Mouse (Mus musculus) embryonic fibroblast, embryonic 13.5 days (primary cell): ENCODE measurements around the gene Espnl. TPM values are rescaled to one million over a fixed set of nuclear protein-coding genes. Genes with fewer than 3 reads are reported as not detected.

Experiments used
- H3K27ac ChIP-seq: 2 replicates; pipeline ENCODE4 v1.5.1; 2012; ENCODE audit warnings: low read length, control low read depth, inconsistent platforms; ENCODE audit not compliant: insufficient read depth
- H3K4me1 ChIP-seq: 2 replicates; pipeline ENCODE4 v1.6.1; 2011; ENCODE audit warnings: low read length; ENCODE audit not compliant: control insufficient read depth, insufficient read depth
- H3K4me3 ChIP-seq: 2 replicates; pipeline ENCODE4 v1.5.1; 2011; ENCODE audit warnings: mild to moderate bottlenecking, control low read depth, low read length; ENCODE audit not compliant: insufficient read depth
- CTCF ChIP-seq: IDR thresholded peaks from 2 replicates; pipeline ENCODE4 v1.5.1; 2011; ENCODE audit warnings: mild to moderate bottlenecking, control low read depth, low read length, moderate library complexity, borderline replicate concordance; ENCODE audit not compliant: insufficient read depth
- POLR2A ChIP-seq: IDR thresholded peaks from 2 replicates; pipeline ENCODE4 v1.6.1; 2011; ENCODE audit warnings: low read depth, mild to moderate bottlenecking, control low read depth, low read length, moderate library complexity
- polyA plus RNA-seq: library from polyadenylated mRNA; stranded (reverse); fragments of >200 nt; gene quantifications from 2 replicates; pipeline ENCODE4 v1.2.4, GENCODE M21; 2011; ENCODE audit warnings: low read depth; ENCODE audit not compliant: missing spikeins, insufficient read length

Espnl gene
- polyA plus RNA-seq, 1 experiment, result not detected

GRCm38 (mm10) chr1:91352277-91352676 is 30.4 kb downstream of the Espnl start:
- H3K4me3 ChIP-seq, result no peak overlapping the region
- peak overlapping the region; percentile 86 for H3K27ac ChIP-seq
- peaks cover 20% of the 10 kb centered on the region for H3K4me1 ChIP-seq
- TF ChIP-seq CTCF (no peak), POLR2A (no peak)

GRCm38 (mm10) chr1:91356105-91356504 is 34.2 kb downstream of the Espnl start:
- H3K4me3 ChIP-seq, result no peak overlapping the region
- TF ChIP-seq CTCF, result no peak
- TF ChIP-seq POLR2A, result no peak
- peaks cover 18% of the 10 kb centered on the region for H3K4me1 ChIP-seq

DNA sequence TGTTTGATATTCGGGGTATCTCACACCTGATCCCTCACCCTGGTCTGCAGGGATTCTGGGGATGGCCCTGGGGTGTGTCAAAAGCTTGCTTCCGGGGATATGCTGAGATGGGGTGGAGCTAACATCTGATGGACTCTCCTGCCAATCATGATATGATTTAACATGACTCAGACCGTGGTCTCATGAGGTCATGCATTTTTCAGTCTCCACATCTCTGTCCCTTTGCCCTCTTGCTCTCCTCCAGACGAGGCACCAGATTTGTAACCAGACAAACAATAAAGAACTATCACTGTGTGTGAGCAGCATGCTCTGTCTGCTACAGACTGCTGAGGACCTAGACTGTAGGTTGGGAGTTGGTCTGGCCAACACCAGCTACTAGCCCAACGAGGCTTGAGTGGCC is 40.2 kb downstream of the Espnl start:
- H3K4me1 ChIP-seq, result no peaks in the 10 kb centered on the region
- TF ChIP-seq CTCF (no peak), POLR2A (no peak)

More at GRCm38 (mm10) chr1:91356105-91356504, 34.2 kb downstream of the Espnl start:
- no peak overlapping the region for H3K27ac ChIP-seq

GRCm38 (mm10) chr1:91364822-91365644 is 43.2 kb downstream of the Espnl start:
- Histone ChIP-seq H3K4me1 (no peaks in the 10 kb centered on the region), H3K4me3 (no peak overlapping the region), H3K27ac (no peak overlapping the region)
- no peak for TF ChIP-seq CTCF
- no peak for TF ChIP-seq POLR2A

More for the DNA sequence above, 40.2 kb downstream of the Espnl start:
- Histone ChIP-seq H3K27ac (no peak overlapping the region), H3K4me3 (no peak overlapping the region)

- Histone ChIP-seq H3K27ac (no peak overlapping the region), H3K4me1 (no peaks in the 10 kb centered on the region), H3K4me3 (no peak overlapping the region)
- no peak for TF ChIP-seq CTCF
- TF ChIP-seq POLR2A, result no peak
These were observed 43.9 kb downstream of the Espnl start for GRCm38 (mm10) chr1:91365816-91366214.

GRCm38 (mm10) chr1:91366215-91367108 is 44.6 kb downstream of the Espnl start, which contains the start of gene Erfe:
Gene Erfe, plus strand, starts transcription at chr1:91366430.
- Histone ChIP-seq H3K4me1 (no peaks in the 10 kb centered on the region), H3K4me3 (peak within 1 kb of the TSS; percentile 29), H3K27ac (no peak within 1 kb of the TSS)
- TF ChIP-seq CTCF (peak; percentile 64), POLR2A (no peak)

DNA sequence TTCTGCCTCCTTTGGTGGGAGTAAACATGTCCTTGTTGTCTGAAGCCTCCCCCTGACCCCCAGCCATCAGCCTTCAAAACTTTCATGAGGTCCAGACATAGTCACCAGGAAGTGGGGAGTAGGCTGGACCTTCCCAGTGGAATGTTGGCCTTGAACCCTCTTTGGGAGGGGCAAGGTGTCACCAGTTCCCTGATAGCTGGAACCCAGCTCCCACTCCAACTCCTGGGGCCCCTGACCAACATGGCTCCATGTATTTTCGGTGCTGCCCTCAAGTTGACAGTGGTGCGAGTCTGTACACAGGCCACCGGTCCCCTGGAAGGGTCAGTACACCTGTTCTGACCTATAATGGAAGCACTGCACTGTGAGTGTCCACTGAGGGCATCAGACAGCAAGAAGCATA is 45.4 kb downstream of the Espnl start:
- Histone ChIP-seq H3K4me1 (no peaks in the 10 kb centered on the region), H3K27ac (no peak overlapping the region), H3K4me3 (no peak overlapping the region)
- no peak for TF ChIP-seq POLR2A
- TF ChIP-seq CTCF, result no peak

DNA sequence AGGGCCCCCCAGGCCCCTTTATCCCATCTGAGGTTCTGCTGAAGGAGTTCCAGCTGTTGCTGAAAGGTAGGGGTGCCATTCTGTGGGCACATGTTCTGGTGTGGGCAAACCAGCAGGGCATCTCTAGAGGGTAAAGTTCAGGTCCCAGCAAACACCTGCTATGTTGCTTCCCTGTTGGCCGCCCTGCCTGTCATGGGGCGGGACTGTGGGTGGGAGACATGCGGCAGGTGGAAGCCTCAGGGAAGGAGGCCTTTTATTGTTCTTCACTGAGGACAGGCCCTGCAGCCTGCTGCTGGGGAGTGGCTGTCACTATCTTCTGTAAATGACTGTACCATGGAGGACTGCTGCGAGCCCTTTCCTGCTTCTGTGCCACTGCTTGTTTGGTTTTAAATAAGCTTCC is 47.5 kb downstream of the Espnl start:
- TF ChIP-seq CTCF (no peak), POLR2A (no peak)
- H3K4me3 ChIP-seq, result no peak overlapping the region
- no peak overlapping the region for H3K27ac ChIP-seq
- H3K4me1 ChIP-seq, result no peaks in the 10 kb centered on the region

DNA sequence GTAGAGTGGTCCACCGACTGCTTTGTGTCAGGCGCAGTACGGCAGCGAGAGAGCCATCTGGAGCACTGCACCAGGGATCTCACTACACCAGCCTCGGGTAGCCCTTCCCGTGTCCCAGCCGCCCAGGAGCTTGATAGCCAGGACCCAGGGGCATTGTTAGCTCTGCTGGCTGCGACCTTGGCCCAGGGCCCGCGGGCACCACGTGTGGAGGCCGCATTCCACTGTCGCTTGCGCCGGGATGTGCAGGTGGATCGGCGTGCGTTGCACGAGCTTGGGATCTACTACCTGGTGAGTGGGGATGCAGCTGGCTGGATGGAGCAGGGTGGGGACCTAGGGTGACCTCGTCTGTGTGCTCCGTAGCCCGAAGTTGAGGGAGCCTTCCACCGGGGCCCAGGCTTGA is 48.2 kb downstream of the Espnl start:
- no peaks in the 10 kb centered on the region for H3K4me1 ChIP-seq
- no peak overlapping the region for H3K4me3 ChIP-seq
- H3K27ac ChIP-seq, result no peak overlapping the region
- TF ChIP-seq CTCF (no peak), POLR2A (no peak)

GRCm38 (mm10) chr1:91373414-91373835 is 51.5 kb downstream of the Espnl start:
- Histone ChIP-seq H3K4me3 (no peak overlapping the region), H3K27ac (no peak overlapping the region), H3K4me1 (no peaks in the 10 kb centered on the region)
- TF ChIP-seq CTCF (no peak), POLR2A (no peak)
